Comparison of ENCODE assay signal across 10 mouse cellular contexts in genomic region chr5:146584156-146584477, GRCm38 (mm10). TPM values are rescaled to one million over a fixed set of nuclear protein-coding genes. Genes with fewer than 3 reads are reported as not detected.
DNase-seq lines count a peak whose midpoint lies in the region; ATAC-seq and TF ChIP-seq lines count a peak whose summit lies in the region.
"Had no signal": no experiment of that assay in that cellular context is flagged by ENCODE, and none has a peak within 500 bp of the region (broad histone marks: within the 10 kb centered on the region; RNA-seq: fewer than 3 reads in every experiment).

No protein-coding gene starts in this region.

- peak overlapping the region; percentile 75 for H3K4me2 ChIP-seq in heart, postnatal 0 days (ENCODE audit: low read depth, low read length)
- peak overlapping the region; percentile 86 for H3K4me2 ChIP-seq in hindbrain, embryonic 15.5 days
- peak overlapping the region; percentile 86 for H3K4me2 ChIP-seq in midbrain, embryonic 16.5 days (ENCODE audit: low read length)

- intact Hi-C loops in heart, postnatal 25 days (cut with DNase I), result no loop called here
- intact Hi-C loops in gastrocnemius, adult 2 months (cut with DNase I), result no loop called here
- intact Hi-C loops in left cerebral cortex, postnatal 4 days (cut with DNase I), result no loop called here

- H3K9me3 ChIP-seq in heart, postnatal 0 days (replicated peaks; ENCODE audit: control insufficient read depth, low read length), result no peaks in the 10 kb centered on the region
- H3K9me3 ChIP-seq in embryonic facial prominence, embryonic 10.5 days, result no peaks in the 10 kb centered on the region
- H3K9me3 ChIP-seq in hindbrain, embryonic 15.5 days, result no peaks in the 10 kb centered on the region
- H3K9me3 ChIP-seq in midbrain, embryonic 16.5 days (replicated peaks; ENCODE audit: control insufficient read depth, low read length, poor library complexity, severe bottlenecking), result no peaks in the 10 kb centered on the region

- H3K9ac ChIP-seq in heart, postnatal 0 days (replicated peaks; ENCODE audit: low read depth, low read length), result no peak overlapping the region
- peak overlapping the region; percentile 62 for H3K9ac ChIP-seq in hindbrain, embryonic 15.5 days
- H3K9ac ChIP-seq in midbrain, embryonic 16.5 days (ENCODE audit: low read depth, low read length), result peak overlapping the region; percentile 86

- H3K4me1 ChIP-seq in heart, postnatal 0 days (ENCODE audit: control insufficient read depth, insufficient read depth), result no peaks in the 10 kb centered on the region
- H3K4me1 ChIP-seq in embryonic facial prominence, embryonic 10.5 days, result peaks cover 21% of the 10 kb centered on the region
- peaks cover 4% of the 10 kb centered on the region; the same call in 1 of the 2 replicates for H3K4me1 ChIP-seq in hindbrain, embryonic 15.5 days (replicated peaks)
- H3K4me1 ChIP-seq in midbrain, embryonic 16.5 days (ENCODE audit: control insufficient read depth, insufficient read depth, low read length), result peaks cover 10% of the 10 kb centered on the region; the same call in 1 of the 2 replicates

- DNase-seq in heart, postnatal 0 days (ENCODE audit: low spot score), result no peak
- DNase-seq in heart, postnatal 25 days (ENCODE audit: low spot score), result no peak
- peak; percentile 14 for DNase-seq in embryonic facial prominence, embryonic 10.5 days (ENCODE audit: low spot score)
- no peak for DNase-seq in thymus, postnatal 14 days
- DNase-seq in gastrocnemius, adult 2 months, result no peak
- DNase-seq in left cerebral cortex, postnatal 4 days, result no peak
- DNase-seq: lung, adult 18-20 months had no signal

- H3K36me3 ChIP-seq in heart, postnatal 0 days (replicated peaks; ENCODE audit: control insufficient read depth, insufficient read depth, low read length), result no peaks in the 10 kb centered on the region
- no peaks in the 10 kb centered on the region for H3K36me3 ChIP-seq in embryonic facial prominence, embryonic 10.5 days (replicated peaks)
- H3K36me3 ChIP-seq in hindbrain, embryonic 15.5 days, result no peaks in the 10 kb centered on the region
- no peaks in the 10 kb centered on the region for H3K36me3 ChIP-seq in midbrain, embryonic 16.5 days (ENCODE audit: control insufficient read depth, insufficient read depth, low read length)
- H3K36me3 ChIP-seq: G1E had no signal

- no peak overlapping the region for H3K27ac ChIP-seq in heart, postnatal 0 days (ENCODE audit: low read depth)
- H3K27ac ChIP-seq in embryonic facial prominence, embryonic 10.5 days (replicated peaks), result no peak overlapping the region
- peak overlapping the region; percentile 75; the same call in 1 of the 2 replicates for H3K27ac ChIP-seq in hindbrain, embryonic 15.5 days (replicated peaks)
- peak overlapping the region; percentile 70 for H3K27ac ChIP-seq in midbrain, embryonic 16.5 days (ENCODE audit: low read length)
- no peak overlapping the region for H3K27ac ChIP-seq in gastrocnemius, adult 2 months

- no peak for ATAC-seq in heart, postnatal 0 days (ENCODE audit: insufficient read depth, low read depth)
- ATAC-seq in hindbrain, embryonic 15.5 days (ENCODE audit: low FRiP score, low read depth), result no peak; the same call in none of the 2 replicates
- ATAC-seq in midbrain, embryonic 16.5 days, result peak; percentile 63

- H3K27me3 ChIP-seq in heart, postnatal 0 days (ENCODE audit: control insufficient read depth, insufficient read depth, low read length), result peaks cover 39% of the 10 kb centered on the region
- peaks cover 64% of the 10 kb centered on the region for H3K27me3 ChIP-seq in embryonic facial prominence, embryonic 10.5 days (replicated peaks; ENCODE audit: low read depth, poor library complexity, severe bottlenecking)
- peaks cover 35% of the 10 kb centered on the region for H3K27me3 ChIP-seq in hindbrain, embryonic 15.5 days
- H3K27me3 ChIP-seq in midbrain, embryonic 16.5 days (ENCODE audit: control insufficient read depth, insufficient read depth, low read depth, low read length), result no peaks in the 10 kb centered on the region; the same call in 1 of the 2 replicates

- 14% methylated on average over 10 of the region's 10 CpGs for WGBS in heart, postnatal 0 days
- 11% methylated on average over 10 of the region's 10 CpGs for WGBS in embryonic facial prominence, embryonic 10.5 days
- 5% methylated on average over 10 of the region's 10 CpGs for WGBS in hindbrain, embryonic 15.5 days
- 5% methylated on average over 10 of the region's 10 CpGs for WGBS in midbrain, embryonic 16.5 days

- H3K4me3 ChIP-seq in heart, postnatal 0 days (ENCODE audit: low read depth, low read length), result peak overlapping the region; percentile 50
- H3K4me3 ChIP-seq in embryonic facial prominence, embryonic 10.5 days, result peak overlapping the region; percentile 70
- peak overlapping the region; percentile 63 for H3K4me3 ChIP-seq in hindbrain, embryonic 15.5 days
- peak overlapping the region; percentile 74 for H3K4me3 ChIP-seq in midbrain, embryonic 16.5 days (ENCODE audit: low read depth, low read length)
- no peak overlapping the region; the same call in 1 of the 2 replicates for H3K4me3 ChIP-seq in gastrocnemius, adult 2 months

- TF ChIP-seq EP300 in heart, postnatal 0 days (IDR thresholded peaks at IDR 0.05; ENCODE audit: low read depth), result no peak

- no peak for TF ChIP-seq CTCF in heart, postnatal 0 days (IDR thresholded peaks at IDR 0.05; ENCODE audit: low read depth)
- no peak for TF ChIP-seq CTCF in gastrocnemius, adult 2 months (IDR thresholded peaks at IDR 0.05)

RNA-seq across cellular contexts. Expression of gene Gpr12, which starts 0.9 kb away (rescaled TPM):
- total RNA-seq in heart, postnatal 0 days (2014; rRNA removed; ENCODE audit: low replicate concordance), result not detected in 2 replicates
- polyA plus RNA-seq in heart, postnatal 0 days (2015; fragmentation: Nextera tagmentation; extraction: Ambion mirVana), result not detected in 2 replicates
- under 1 TPM in 1 of 2 experiments, not detected in 1; 0.11 TPM for total RNA-seq in heart, postnatal 25 days (2021)
- 0.22 TPM in 1 of 2 replicates, not detected in the other for polyA plus RNA-seq in embryonic facial prominence, embryonic 10.5 days (2016; fragmentation: Nextera tagmentation; extraction: Ambion mirVana)
- 21.0 and 27.5 TPM in 2 replicates for polyA plus RNA-seq in hindbrain, embryonic 15.5 days (2015; fragmentation: Nextera tagmentation; extraction: Ambion mirVana)
- polyA plus RNA-seq in midbrain, embryonic 16.5 days (2015; fragmentation: Nextera tagmentation; extraction: Ambion mirVana), result 32.0 and 36.8 TPM in 2 replicates
- total RNA-seq in gastrocnemius, adult 2 months (2021), result not detected
- 10 to 100 TPM; 53.2 to 57.0 TPM for total RNA-seq in left cerebral cortex, postnatal 4 days (2021)
- polyA plus RNA-seq: G1E had no signal

RNA-seq across cellular contexts. Expression of gene Gm3415, which starts 28.2 kb away (rescaled TPM):
- not detected in 2 replicates for total RNA-seq in heart, postnatal 0 days (2014; rRNA removed; ENCODE audit: low replicate concordance)
- polyA plus RNA-seq in heart, postnatal 0 days (2015; fragmentation: Nextera tagmentation; extraction: Ambion mirVana), result not detected in 2 replicates
- total RNA-seq in heart, postnatal 25 days (2021), result not detected
- polyA plus RNA-seq in embryonic facial prominence, embryonic 10.5 days (2016; fragmentation: Nextera tagmentation; extraction: Ambion mirVana), result not detected in 2 replicates
- polyA plus RNA-seq in hindbrain, embryonic 15.5 days (2015; fragmentation: Nextera tagmentation; extraction: Ambion mirVana), result not detected in 2 replicates
- not detected in 2 replicates for polyA plus RNA-seq in midbrain, embryonic 16.5 days (2015; fragmentation: Nextera tagmentation; extraction: Ambion mirVana)
- total RNA-seq in gastrocnemius, adult 2 months (2021), result not detected
- total RNA-seq in left cerebral cortex, postnatal 4 days (2021), result not detected
- polyA plus RNA-seq: G1E had no signal

RNA-seq across cellular contexts. Expression of gene Gm3409, which starts 46.7 kb away (rescaled TPM):
- total RNA-seq in heart, postnatal 0 days (2014; rRNA removed; ENCODE audit: low replicate concordance), result not detected in 2 replicates
- not detected in 2 replicates for polyA plus RNA-seq in heart, postnatal 0 days (2015; fragmentation: Nextera tagmentation; extraction: Ambion mirVana)
- total RNA-seq in heart, postnatal 25 days (2021), result not detected
- polyA plus RNA-seq in embryonic facial prominence, embryonic 10.5 days (2016; fragmentation: Nextera tagmentation; extraction: Ambion mirVana), result not detected in 2 replicates
- not detected in 2 replicates for polyA plus RNA-seq in hindbrain, embryonic 15.5 days (2015; fragmentation: Nextera tagmentation; extraction: Ambion mirVana)
- not detected in 2 replicates for polyA plus RNA-seq in midbrain, embryonic 16.5 days (2015; fragmentation: Nextera tagmentation; extraction: Ambion mirVana)
- not detected for total RNA-seq in gastrocnemius, adult 2 months (2021)
- not detected for total RNA-seq in left cerebral cortex, postnatal 4 days (2021)
- total RNA-seq: G1E had no signal
- polyA plus RNA-seq: G1E had no signal

RNA-seq across cellular contexts. Expression of gene Gm3404, which starts 58.5 kb away (rescaled TPM):
- not detected in 2 replicates for total RNA-seq in heart, postnatal 0 days (2014; rRNA removed; ENCODE audit: low replicate concordance)
- polyA plus RNA-seq in heart, postnatal 0 days (2015; fragmentation: Nextera tagmentation; extraction: Ambion mirVana), result not detected in 2 replicates
- total RNA-seq in heart, postnatal 25 days (2021), result not detected
- not detected in 2 replicates for polyA plus RNA-seq in embryonic facial prominence, embryonic 10.5 days (2016; fragmentation: Nextera tagmentation; extraction: Ambion mirVana)
- not detected in 2 replicates for polyA plus RNA-seq in hindbrain, embryonic 15.5 days (2015; fragmentation: Nextera tagmentation; extraction: Ambion mirVana)
- polyA plus RNA-seq in midbrain, embryonic 16.5 days (2015; fragmentation: Nextera tagmentation; extraction: Ambion mirVana), result not detected in 2 replicates
- not detected for total RNA-seq in gastrocnemius, adult 2 months (2021)
- not detected for total RNA-seq in left cerebral cortex, postnatal 4 days (2021)
- total RNA-seq: G1E had no signal
- polyA plus RNA-seq: G1E had no signal

Comparison
In these comparisons a context has a peak if more than half of its experiments do, and no peak if none do; other contexts are left out.
1. H3K27ac ChIP-seq: peak in hindbrain, embryonic 15.5 days (single experiment) and midbrain, embryonic 16.5 days (single experiment); none in heart, postnatal 0 days (single experiment), embryonic facial prominence, embryonic 10.5 days (single experiment) and gastrocnemius, adult 2 months (single experiment).
2. RNA of gene Gpr12, which starts 0.9 kb away (total RNA-seq): 53.2 to 57.0 TPM in left cerebral cortex, postnatal 4 days; 0.11 TPM in heart, postnatal 25 days, not detected in heart, postnatal 0 days and not detected in gastrocnemius, adult 2 months; every median in the first group is over 10 times any median in the second.
3. Peak in every context shown above with its lines, with median percentiles within 50 percentile points of each other: H3K4me2 ChIP-seq.